Mouse (Mus musculus) right cerebral cortex, postnatal 4 days (tissue): ENCODE data around the gene Cwc22.

ENCODE experiments used
- DNase-seq: peaks from one replicate; pipeline ENCODE4 v3.0.0-alpha.2; 2022

Gene Cwc22

GRCm38 (mm10) chr2:77962450-77963193 lies 16.4 kb upstream of the Cwc22 start:
- DNase-seq = no peak

- no peak for DNase-seq
Measured at GRCm38 (mm10) chr2:77961256-77961655, 15.1 kb upstream of the Cwc22 start.

DNA sequence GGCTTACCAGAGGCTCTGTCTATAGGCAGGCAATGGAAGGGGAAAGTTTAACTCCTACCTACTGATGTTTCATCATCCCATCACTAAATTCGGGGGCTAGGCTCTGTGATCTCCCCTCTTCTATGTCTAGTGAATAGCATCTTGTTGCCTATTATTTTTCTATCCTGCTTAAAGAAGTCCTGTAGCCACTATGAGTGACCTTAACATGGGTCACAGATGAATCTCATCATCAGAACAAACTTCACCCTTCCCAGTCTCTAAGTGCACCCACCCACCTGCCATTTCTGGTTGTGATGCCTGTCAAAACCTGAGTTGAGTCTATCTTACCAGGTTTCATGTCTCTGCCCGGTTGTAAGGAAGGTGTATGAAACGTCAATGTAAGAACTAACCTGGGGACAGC lies 14.5 kb upstream of the Cwc22 start:
- no peak for DNase-seq

- DNase-seq = no peak
Measured at GRCm38 (mm10) chr2:77959341-77959740, 13.2 kb upstream of the Cwc22 start.

GRCm38 (mm10) chr2:77951415-77951913 lies 5.3 kb upstream of the Cwc22 start:
- DNase-seq = no peak

DNA sequence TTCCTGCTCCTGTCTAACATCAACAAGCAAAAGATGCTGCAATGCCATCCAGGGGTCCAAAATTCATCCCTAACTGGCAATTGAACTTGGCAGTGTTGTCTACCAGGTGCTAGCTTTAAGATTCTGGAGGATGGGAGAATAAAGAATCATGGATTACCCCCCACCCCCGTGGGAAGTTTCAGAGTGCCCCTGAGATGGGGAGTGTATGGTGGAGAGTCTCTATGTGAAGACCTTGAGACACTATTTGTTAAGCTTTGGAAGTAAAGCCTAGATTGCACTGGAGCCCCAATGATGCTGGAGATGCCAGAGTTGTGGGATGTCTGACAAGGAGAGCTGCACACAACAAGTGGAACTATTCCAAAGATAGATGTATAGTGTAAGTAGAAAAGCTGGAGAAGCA lies 3.9 kb upstream of the Cwc22 start:
- no peak for DNase-seq

DNA sequence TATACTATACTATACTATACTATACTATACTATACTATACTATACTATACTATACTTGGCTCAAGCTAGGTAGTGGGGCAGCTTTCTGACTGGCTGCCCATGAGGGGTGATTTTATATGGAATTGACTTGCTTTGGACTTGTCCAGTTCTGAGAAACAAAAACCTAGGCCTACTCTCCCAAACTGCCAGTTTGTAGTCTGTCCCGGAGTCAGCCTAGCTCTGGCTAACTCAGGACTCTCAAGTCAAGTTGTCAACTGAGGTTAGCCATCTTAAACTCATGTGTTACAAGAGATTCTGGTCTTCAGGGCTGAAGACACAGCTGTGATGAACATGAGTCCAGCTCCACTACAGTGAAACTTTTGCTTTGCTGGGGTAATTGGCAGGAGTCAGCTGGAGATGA lies 3.3 kb upstream of the Cwc22 start:
- no peak for DNase-seq

DNA sequence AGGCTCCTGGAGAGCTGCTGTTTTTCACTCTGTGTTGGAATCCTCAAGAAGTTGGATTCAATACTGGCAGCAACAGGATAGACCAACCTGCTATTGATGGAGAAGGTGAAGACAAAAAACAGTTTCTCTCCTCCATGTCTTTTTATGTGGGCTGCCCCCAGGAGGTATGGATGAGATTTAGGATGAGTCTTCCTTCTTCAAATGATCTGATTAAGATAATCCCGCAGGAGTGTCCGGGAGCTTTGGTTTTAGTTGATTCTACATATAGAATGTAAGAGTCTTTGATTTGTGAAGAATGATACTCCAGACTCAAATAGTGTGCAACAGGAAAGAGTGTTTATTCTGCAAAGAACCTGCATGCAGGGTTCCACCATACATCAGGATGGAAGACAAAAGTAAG lies 2.7 kb upstream of the Cwc22 start:
- DNase-seq = no peak

DNA sequence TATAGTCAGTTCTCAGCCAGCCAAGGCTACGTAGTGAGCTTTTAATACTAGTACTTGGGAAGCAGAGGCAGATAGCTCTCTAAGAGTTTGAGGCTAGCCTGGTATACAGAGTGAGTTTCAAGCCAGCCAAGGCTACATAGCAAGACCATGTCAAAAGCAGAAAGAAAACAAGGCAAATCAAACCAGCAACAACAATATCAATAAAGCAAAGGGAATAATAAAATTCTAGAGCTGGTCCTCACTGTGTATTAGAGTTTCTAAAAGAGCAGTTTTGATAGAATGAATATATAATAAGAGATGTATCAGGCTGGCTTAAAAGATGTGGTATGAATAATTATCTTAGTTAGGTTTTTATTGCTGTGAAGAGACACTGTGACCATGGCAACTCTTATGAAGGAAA lies 2.0 kb upstream of the Cwc22 start:
- no peak for DNase-seq

GRCm38 (mm10) chr2:77947161-77947870 lies 1.1 kb upstream of the Cwc22 start:
- DNase-seq = no peak

DNA sequence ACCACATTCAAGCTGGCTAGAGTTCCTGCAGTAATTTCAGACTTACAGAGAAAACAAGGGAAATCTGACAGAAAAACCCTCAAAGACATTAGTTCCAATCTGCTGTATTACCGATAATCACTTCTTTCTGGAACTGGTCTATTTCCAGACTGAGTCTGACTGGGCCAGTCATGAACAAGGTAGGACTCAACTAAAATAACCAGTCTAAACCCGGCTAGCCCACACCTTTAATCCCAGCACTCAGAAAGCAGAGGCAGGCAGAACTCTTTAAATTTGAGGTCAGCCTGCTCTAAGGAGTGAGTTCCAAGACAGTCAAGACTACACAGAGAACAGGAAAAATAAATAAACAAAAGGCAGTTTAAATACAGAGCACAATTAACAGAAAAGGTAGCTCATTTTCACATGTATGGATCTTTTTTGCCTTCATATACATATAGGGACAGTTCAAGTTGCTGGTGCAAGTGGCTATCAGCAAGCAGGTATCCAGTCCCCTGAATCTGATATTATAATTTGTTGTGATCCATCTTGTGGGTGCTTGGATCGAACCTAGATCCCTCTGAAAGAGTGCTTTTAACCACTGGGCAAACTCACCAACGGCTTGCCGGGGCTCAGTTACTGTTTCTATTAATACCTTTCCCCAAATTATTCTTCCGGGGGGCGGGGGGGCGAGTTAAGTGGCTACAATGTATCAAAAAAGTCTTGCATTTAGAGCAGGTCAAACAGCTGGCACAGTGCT lies 1.1 kb downstream of the Cwc22 start:
- DNase-seq = no peak

DNA sequence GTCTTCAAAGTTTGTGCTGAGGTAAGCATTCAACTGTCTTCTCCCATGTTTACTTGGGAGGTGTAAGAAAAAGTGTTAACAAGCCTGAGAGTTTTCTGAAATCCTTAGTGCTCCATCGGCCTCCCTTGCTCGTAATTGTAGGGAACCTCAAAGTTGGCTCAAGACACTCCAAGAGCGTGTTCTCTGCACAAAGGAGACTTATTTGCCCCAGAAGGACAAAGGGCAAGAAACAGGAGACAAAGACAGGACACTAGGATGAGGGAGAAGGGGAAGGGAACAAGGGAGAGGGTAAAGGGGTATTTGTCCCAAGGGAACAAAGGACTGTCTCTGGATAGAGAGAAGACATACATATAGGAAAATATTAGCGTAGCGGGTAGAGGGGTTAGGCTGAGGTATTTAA lies 1.9 kb downstream of the Cwc22 start:
- DNase-seq = no peak

- no peak for DNase-seq
Measured at GRCm38 (mm10) chr2:77941944-77942343, 4.2 kb downstream of the Cwc22 start.

DNA sequence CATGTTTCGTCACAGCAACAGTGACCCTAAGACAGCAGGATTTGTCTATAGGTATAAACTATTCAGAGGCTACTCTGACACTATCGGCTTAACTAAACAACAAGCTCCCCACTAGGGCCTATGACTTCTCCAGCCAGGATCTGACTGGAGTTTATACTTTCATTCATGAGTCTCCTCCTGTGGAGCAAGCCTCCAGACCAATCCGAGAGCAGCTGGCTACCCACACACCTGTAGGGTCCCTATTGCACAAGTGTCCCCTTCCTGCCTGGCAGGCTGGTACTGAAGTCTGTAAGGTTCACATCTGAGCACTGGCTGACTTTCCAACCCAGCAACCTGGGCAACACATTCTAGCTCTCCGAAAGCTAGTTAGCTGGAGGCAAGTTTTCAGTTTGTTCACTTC lies 7.9 kb downstream of the Cwc22 start:
- DNase-seq = no peak

DNA sequence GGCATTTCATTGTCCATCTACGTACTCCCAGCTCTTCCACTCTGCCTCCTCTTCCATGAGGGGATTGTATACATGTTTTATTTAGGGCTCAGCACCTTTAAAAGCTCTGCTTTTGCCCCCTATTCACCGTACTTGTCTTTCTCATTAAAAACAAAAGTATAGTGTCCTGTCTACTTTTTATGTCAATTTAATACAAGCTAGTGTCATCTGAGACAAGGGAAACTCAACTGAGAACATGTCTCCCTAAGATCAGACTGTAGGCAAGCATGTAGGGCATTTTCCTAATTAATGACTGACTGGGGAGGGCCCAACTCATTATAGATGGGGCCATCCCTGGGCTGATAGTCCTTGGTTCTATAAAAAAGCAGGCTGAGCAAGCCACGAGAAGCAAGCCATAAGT lies 8.4 kb downstream of the Cwc22 start:
- DNase-seq = no peak

DNA sequence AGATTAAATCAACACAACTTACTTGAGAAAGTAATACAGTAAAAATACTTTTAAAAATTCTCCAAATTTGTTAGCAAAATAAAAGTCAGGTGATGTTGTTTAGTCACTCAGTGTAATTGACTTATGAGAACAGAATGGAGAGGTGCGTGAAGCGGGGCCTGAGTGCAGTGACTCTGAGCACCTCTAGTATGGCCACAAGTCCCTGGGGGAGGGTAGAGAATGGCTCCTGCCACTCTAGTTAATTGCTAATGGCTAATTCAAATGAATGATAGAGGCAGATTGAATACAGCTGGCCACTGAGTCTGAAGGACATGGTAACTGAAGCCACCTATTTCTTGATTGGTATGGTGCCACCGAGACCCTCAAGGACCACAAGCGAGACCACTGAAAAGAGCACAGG lies 12.0 kb downstream of the Cwc22 start:
- DNase-seq = no peak

- no peak for DNase-seq
Measured at GRCm38 (mm10) chr2:77933630-77934029, 12.5 kb downstream of the Cwc22 start.

GRCm38 (mm10) chr2:77931958-77932357 lies 14.2 kb downstream of the Cwc22 start:
- DNase-seq = no peak

GRCm38 (mm10) chr2:77928352-77928751 lies 17.8 kb downstream of the Cwc22 start:
- no peak for DNase-seq

DNA sequence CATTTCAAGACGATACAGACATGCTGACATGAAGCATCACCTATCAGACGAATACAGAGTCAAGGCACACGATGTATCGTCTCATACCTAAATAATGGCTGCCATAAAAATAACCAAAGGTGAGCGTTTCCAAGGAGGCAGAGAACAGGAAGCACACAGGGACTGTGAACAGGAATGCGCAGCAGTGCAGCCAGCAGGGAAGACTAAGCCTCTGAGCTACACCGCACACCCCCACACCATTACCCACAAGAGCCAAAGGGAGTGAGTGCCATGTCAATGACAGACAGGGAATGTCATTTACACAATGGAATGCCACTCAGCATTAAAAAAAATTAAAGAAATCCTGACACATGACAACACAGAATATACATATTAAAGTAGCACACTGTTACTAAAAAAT lies 19.7 kb downstream of the Cwc22 start:
- DNase-seq = no peak

- no peak for DNase-seq
Measured at GRCm38 (mm10) chr2:77925997-77926396, 20.2 kb downstream of the Cwc22 start.

DNA sequence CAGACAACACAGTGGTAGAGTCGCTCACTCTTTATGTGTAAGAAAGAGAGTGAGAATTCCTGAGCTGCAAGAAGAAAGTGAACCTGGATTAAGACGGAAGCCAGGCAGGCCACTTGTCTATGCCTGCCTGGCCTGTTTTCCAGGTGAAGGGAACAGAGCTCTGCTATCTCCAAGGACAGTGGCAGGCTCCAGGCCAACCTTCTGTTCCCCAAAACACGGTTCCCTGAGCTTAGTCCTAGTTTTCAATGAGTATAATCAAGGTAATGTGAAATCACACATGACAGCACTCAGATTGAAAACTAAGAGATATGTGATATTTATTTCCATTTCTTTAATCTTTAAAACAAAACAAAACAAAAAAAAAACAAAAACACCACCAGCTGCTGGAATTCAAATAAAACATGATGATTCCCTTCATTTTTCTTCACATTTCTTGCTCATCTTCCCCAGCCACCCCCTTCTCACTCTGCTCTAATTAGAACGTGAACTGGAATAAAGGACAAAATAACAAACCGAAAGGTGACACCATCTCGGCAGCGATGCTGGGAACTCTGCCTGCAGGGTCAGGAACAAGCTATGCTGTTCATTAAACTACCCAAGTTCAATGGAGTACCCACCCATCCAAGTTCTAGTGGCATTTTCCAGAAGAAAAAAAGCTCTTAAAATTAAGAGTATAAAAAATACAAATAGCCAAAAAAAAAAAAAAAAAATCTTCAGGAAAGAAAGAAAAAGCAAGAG lies 20.8 kb downstream of the Cwc22 start:
- DNase-seq = no peak

DNA sequence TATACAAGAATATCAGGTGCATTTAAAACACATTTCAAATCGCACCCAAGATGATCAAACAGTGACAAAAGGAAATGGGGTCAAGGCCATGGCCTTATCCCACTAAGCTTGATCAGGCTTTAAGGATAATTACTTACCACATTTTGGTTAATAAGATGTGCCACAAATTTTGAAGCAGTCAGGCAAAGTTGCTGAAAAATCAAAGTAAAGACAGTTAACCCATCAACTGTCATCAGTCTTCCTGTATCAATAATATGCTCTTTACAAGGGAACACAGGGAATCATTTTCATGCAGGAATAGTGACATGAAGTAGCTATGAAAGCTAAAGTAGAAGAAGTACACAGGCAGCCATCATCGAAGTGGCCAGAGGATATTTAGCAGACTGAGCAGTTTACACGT lies 22.2 kb downstream of the Cwc22 start:
- DNase-seq = no peak
